Mouse (Mus musculus): ENCODE data around the gene Olfr808. TPM values are rescaled to one million over a fixed set of nuclear protein-coding genes. Genes with fewer than 3 reads are reported as not detected.

Olfr808 gene
- not detected for total RNA-seq (2021)
- long read RNA-seq = 0 reads

DNA sequence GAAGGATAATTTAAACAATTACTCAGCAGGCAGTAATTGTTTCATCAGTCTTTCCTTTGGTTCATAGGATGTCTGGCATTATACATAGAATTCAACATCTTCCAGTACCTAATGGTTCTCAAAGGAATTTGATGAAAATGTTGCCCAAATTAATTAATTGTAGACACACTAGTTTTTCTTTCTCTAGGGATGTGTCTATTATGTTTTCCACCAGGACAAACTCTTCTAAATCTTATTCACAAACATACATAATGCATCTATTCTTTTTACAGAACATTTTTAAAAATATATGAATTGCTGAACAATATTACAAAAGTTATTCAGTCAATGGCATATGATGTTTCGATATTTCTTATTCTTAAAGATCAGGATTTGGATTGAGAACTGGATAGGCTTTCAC lies at the start of gene Olfr808:
Gene Olfr808 (plus strand): TSS at position 301 of the 400 bp plus-strand sequence.
- no peak for DNase-seq (ENCODE audit: low spot score in 2 of 2)

DNA sequence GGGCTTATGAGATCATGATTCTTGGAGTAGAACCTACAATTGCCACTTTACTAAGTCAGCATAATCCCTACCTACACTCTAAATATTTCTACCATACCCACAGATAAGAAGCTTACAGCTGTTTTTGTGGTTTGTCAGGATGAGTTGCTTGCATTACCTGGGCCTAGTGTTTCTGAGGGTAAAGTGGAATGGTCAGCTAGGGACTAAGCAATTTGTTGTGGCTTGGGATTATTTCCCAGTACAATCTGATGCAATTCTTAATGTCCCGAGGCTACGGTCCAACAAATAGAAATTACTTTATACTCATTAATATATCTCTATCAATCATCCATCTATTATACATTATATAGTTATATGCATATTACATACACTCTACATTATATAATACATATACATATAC lies 36.0 kb upstream of the Olfr808 start, which contains the start of gene Olfr805:
Gene Olfr805 (minus strand): TSS at position 101 of the 400 bp plus-strand sequence.
- no peak for DNase-seq (ENCODE audit: low spot score in 2 of 2)

DNA sequence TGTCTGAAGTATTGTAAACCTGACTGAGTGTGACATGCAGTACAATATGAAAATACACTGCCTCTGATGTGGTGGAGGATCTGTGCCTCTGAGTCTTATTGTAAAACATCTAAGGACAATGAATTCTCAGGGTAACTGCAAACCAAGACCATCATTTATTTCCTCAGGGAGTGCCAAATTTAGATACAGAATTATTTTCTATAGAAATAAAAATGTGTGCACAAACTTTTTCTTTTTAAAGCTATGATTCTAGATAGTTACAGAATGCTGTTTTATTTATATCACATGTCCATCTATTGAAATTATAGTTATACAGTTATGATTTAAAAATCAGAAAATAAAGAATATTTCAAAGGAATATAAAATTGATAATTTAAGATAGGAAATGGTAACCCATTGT lies 23.5 kb upstream of the Olfr808 start, which contains the start of gene Olfr806:
Gene Olfr806 (minus strand): TSS at position 101 of the 400 bp plus-strand sequence.
- DNase-seq (ENCODE audit: low spot score in 2 of 2) = no peak

DNA sequence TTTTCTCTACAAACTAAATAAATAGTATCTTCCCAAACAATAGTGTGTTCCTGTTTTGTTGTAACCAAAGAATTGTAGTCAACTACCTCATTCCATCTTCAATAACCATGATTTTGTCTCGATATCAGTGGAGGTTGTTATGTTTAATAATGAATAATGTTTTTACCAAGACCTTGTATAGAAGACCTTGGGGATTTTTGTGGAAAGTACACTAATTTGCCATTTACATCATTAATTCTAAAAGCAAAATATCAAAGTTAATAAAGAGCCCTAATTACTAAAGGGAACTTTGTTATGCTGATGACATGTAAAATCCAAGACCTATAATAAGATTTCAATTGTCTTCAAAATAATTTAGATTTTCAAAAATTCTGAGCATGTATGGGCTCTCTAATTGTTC lies 7.6 kb upstream of the Olfr808 start, which contains the start of gene Olfr807:
Gene Olfr807 (minus strand): TSS at position 101 of the 400 bp plus-strand sequence.
- DNase-seq (ENCODE audit: low spot score in 2 of 2) = no peak

DNA sequence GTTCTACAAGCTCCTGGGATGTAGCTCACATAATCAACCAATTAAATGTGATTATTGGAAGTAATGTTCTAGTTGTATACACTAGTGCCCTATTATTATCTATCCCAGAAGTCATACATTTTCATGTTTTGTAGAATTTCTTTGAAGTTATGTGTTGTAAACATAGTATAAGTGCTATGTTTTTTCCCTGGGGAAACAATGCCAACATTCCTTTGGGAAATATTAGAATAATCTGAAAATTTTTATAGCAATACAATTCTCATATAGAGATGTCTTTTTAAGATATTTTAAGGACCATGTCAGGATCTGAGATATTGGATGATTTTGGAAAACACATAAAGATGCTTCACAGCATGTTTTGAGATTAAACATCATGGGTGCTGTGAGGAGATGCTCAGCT lies 9.1 kb downstream of the Olfr808 start, which contains the start of gene Olfr809:
Gene Olfr809 (plus strand): TSS at position 301 of the 400 bp plus-strand sequence.
- DNase-seq (ENCODE audit: low spot score in 2 of 2) = no peak

DNA sequence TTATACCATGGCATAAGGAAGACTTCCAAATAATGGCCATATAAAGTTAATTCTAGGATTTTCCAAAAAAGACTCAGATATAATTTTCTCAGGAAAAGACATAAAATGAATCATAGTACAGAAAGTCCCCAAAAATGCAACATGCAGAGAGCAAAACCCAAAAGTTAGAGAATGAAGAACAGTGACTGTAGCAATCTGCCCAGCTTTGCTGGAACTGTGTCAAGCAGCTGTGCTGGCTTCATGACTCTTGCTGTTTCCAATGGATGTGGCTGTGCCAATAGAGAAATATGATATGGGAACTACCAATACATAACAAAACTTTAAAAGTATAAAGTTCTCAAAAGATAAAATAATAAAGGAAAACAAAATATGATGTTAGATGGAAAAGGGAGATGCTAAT lies 12.8 kb downstream of the Olfr808 start:
- no peak for DNase-seq (ENCODE audit: low spot score in 2 of 2)

DNA sequence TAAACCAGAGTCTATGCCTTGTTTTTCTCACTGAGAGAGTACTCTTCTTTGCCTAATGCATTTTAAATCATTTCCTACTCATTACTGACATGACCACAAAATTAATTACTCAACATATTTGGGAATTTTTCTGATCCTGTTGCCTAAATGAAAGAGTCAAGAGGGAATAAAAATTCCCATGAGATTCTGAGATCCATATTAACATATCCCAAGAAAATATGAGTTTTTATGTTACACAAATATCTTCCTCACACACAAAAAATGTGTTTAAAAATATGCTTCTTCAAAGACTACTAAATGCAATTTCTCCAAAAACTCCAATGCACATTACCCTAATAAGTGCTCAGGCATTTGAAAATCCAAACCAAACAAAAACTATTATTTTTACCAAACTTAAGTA lies 29.5 kb downstream of the Olfr808 start, which contains the start of gene Olfr810:
Gene Olfr810 (minus strand): TSS at position 101 of the 400 bp plus-strand sequence.
- no peak for DNase-seq (ENCODE audit: low spot score in 2 of 2)

DNA sequence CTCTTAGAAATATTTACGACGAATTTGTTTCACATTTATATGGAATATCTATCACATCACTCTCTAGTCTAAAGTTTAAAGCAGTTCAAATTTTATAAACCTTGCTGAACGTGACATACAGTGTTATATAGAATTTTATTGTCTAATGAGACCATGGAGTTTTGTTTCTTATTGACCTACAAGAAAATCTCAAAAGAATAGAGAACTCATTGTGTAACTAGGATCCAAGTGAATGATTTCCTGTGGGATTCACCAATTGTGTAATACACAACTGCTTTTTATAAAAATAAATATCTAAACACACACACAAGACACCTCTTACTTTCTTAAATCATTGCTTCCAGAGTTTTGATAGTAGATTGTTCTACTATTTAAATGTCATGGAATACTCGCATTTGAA lies 39.0 kb downstream of the Olfr808 start, which contains the start of gene Olfr811:
Gene Olfr811 (minus strand): TSS at position 101 of the 400 bp plus-strand sequence.
- no peak for DNase-seq (ENCODE audit: low spot score in 2 of 2)

Small RNA genes within 50 kb of the gene (microRNA-seq; reads per million reads assigned to microRNA genes)
- 0 reads per million in 2 experiments for gene Gm24485

Other genes starting within 250 kb of the Olfr808 start
- gene Olfr791, start 243.7 kb upstream of the Olfr808 start, total RNA-seq (2021) = not detected
- not detected for gene Olfr792, start 226.3 kb upstream of the Olfr808 start, total RNA-seq (2021)
- not detected for gene Olfr794, start 197.8 kb upstream of the Olfr808 start, total RNA-seq (2021)
- not detected for gene Olfr796, start 152.9 kb upstream of the Olfr808 start, total RNA-seq (2021)
- not detected for gene Olfr798, start 137.5 kb upstream of the Olfr808 start, total RNA-seq (2021)
- not detected for gene Olfr799, start 128.0 kb upstream of the Olfr808 start, total RNA-seq (2021)
- not detected for gene Olfr800, start 107.8 kb upstream of the Olfr808 start, total RNA-seq (2021)
- gene Olfr801, start 91.6 kb upstream of the Olfr808 start, total RNA-seq (2021) = not detected
- gene Olfr802, start 77.3 kb upstream of the Olfr808 start, total RNA-seq (2021) = not detected
- gene Olfr803, start 71.2 kb upstream of the Olfr808 start, total RNA-seq (2021) = not detected
- gene Olfr804, start 62.3 kb upstream of the Olfr808 start, total RNA-seq (2021) = not detected
- gene Olfr805, start 36.1 kb upstream of the Olfr808 start, total RNA-seq (2021) = not detected
- gene Olfr806, start 23.6 kb upstream of the Olfr808 start, total RNA-seq (2021) = not detected
- not detected for gene Olfr807, start 7.7 kb upstream of the Olfr808 start, total RNA-seq (2021)
- not detected for gene Olfr809, start 9.2 kb downstream of the Olfr808 start, total RNA-seq (2021)
- not detected for gene Olfr810, start 29.4 kb downstream of the Olfr808 start, total RNA-seq (2021)
- gene Olfr811, start 38.9 kb downstream of the Olfr808 start, total RNA-seq (2021) = not detected
- not detected for gene Olfr812, start 80.6 kb downstream of the Olfr808 start, total RNA-seq (2021)
- gene Olfr813, start 89.9 kb downstream of the Olfr808 start, total RNA-seq (2021) = not detected
- not detected for gene Olfr814, start 114.4 kb downstream of the Olfr808 start, total RNA-seq (2021)
- not detected for gene Olfr815, start 140.4 kb downstream of the Olfr808 start, total RNA-seq (2021)
- not detected for gene Olfr816, start 150.1 kb downstream of the Olfr808 start, total RNA-seq (2021)
- not detected for gene Olfr818, start 183.6 kb downstream of the Olfr808 start, total RNA-seq (2021)
- not detected for gene Olfr819, start 201.8 kb downstream of the Olfr808 start, total RNA-seq (2021)
- gene Olfr247, start 210.7 kb downstream of the Olfr808 start, total RNA-seq (2021) = not detected
- gene Gm10310, start 219.6 kb downstream of the Olfr808 start, total RNA-seq (2021) = not detected
- not detected for gene Olfr820, start 247.1 kb downstream of the Olfr808 start, total RNA-seq (2021)

Data from layer of hippocampus, adult 18-20 months (tissue).